Mouse (Mus musculus) right cerebral cortex, postnatal 36 days (tissue): ENCODE measurements around the gene Stat5b.

Experiments
- DNase-seq, 2 experiments: peaks; one replicate each; pipeline ENCODE4 v3.0.0; 2022; ENCODE audit warnings: low spot score in 2 of 2, mixed read lengths in 1 of 2

The Stat5b gene

DNA sequence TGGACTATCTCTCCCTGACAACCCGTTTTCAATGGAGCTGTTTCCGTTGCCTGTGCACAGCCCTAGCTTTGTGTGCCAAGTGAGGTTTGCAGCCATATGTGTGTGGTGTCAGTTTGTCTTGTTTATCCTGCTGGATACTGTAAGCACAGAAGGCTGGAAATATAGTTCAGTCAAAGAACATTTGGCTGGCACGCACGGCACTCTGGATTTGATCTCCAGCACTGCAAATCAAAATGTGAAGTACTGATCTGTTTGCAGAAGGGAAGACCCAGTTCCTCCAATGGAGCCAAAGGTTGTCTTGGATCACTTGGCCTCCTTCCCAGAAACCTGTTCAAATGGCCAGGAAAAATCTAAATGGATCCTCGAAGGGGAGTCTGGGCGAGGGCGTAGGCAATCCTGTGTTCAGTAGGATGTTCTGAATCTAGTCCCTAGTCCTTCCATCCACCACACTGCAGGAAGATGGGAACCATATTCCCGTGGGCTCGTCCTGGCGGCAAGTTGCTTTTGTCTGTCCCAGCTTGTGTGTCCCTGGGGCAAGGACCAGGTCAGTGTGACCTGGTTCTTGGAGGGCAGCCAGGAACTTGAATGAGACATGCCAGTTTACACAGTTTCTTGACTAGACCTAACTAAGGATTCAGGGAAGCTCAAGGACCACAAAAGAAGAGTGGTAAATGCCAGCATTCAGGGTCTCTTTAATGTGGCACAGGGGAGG is 19.9 kb upstream of the Stat5b start:
- DNase-seq = peak in 1 of 2 experiments; percentile 25

DNA sequence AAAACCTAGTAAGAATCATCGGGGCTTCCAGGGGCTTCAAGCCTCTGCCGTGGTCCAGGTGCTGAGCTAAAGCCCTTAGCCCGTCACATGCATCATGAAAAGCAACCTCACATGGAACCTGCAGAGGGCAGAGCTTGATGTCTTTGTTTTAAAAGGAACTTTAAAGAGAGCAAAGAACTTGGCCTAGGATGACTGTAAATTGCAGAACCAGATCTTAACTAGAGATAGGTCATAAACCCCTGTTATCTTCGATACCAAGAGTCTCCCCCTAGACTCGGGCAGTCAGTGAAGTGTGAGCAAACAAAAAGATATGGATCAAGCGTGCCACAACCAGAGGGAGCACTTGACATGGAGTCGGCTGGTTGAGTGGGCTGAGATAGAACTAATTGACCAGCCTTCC is 15.1 kb upstream of the Stat5b start:
- DNase-seq = no peak

DNA sequence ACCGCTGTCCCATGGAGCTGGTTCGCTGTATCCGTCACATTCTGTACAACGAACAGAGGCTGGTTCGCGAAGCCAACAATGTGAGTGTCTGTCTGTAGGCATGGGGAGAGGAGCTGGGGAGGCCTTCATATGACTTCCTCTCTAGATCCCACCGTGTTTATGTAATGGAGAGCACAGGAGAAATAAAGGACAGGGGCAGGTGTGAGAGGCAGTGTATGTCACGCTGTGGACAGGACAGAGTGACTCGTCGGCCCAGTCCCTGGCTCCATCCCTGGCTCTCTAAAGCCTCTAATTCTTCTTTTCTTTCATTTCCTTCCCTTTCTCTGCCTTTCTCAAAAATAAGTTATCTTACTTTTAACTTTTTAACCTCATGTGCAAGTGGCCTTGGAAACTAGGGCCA is 12.6 kb upstream of the Stat5b start:
- no peak for DNase-seq

DNA sequence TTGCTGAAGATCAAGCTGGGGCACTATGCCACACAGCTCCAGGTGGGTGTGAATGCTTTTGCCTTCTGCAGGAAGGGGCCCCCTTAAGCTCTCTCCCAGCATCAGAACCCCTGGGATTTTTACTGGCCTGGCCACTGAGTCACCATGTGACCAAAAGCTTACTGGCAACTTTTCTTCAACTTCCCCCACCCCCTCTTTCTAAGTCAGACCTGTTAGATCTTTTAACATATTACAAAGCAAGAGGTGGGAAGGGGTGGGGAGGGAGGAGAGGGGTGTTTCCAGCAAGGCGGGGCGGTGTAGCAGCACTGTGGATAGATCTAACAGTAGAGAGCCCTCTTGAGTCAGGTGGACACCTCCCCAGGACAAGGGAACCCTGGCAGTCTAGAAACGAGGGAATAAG is 11.3 kb upstream of the Stat5b start:
- no peak for DNase-seq

DNA sequence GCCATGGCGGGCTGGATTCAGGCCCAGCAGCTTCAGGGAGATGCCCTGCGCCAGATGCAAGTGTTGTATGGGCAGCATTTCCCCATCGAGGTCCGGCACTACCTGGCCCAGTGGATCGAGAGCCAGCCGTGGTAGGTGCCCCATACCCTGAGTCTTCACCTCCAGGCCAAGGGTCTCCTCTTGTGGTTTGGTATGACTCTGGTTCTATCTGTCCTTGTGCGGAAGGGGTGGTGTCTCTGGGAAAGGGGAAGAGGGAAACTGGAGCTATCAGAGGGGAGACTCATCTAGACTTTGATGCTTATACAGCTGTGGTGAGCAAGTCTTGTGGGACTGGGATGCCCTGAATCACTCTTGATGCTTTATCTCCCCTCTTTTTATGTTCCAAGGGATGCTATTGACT is 10.8 kb upstream of the Stat5b start:
- DNase-seq = no peak

DNA sequence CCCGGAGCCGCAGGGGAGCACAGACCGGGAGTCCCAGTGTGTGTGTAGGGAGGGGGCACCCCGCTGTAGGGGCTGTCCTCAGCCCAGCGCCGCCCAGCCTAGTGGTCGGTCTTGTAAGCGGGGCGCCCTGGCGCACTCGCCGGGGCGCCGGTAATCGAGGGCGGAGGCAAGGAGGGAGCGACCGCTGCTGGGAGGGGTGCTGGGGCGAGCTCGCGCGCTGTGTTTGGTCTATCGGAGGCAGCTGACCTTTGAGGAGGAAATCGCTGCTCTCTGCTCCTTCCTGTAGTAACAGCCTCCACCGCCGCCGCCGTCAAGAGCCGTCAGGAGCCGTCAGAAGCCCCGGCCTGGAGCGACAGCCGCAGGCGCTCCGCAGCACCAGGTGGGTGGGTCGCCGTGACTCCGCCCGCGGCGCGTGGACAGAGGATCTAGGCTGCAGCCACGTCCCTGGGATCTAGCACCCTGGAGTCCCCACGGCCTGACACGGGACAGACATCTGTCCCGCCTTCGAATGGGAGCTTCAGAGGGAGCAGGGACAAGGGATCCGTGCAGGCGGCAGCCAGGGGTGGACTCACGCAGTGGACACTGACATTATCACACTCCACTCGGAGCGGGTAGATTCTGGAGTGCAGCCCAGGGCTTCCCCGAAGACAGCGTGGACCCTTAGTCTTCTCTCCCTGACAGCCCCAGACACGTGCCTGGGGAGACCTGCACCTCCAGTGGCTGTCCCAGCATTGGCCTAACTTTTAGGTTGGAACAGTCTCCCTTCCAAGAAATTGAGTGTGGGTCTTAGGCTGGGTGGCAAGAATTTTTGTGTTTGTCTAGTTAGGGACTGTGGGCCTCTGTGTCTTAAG is 9.9 kb upstream of the Stat5b start:
- no peak for DNase-seq

DNA sequence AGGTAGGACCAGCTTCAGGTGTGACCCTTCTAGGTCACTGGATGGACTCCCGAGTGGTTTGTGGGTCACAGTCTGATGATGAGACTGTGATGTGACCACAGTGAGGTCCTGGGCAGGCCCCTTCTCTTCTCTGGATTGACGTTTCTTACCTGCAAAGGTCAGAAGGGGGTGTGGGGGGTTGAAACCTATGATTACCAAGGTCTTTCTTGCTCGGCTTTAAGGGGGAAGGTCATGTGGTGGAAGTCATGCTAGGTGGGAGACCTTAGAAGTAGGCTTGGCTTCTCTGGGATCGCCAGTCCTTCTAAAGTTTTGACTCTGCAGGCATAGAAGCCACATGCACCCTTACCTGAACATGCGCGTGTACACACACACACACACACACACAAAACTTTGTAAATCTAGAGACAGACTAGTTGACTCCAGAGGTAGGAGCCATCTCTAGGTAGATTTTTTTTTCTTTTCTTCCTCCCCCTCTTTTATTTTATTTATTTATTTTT is 9.1 kb upstream of the Stat5b start:
- DNase-seq = no peak

DNA sequence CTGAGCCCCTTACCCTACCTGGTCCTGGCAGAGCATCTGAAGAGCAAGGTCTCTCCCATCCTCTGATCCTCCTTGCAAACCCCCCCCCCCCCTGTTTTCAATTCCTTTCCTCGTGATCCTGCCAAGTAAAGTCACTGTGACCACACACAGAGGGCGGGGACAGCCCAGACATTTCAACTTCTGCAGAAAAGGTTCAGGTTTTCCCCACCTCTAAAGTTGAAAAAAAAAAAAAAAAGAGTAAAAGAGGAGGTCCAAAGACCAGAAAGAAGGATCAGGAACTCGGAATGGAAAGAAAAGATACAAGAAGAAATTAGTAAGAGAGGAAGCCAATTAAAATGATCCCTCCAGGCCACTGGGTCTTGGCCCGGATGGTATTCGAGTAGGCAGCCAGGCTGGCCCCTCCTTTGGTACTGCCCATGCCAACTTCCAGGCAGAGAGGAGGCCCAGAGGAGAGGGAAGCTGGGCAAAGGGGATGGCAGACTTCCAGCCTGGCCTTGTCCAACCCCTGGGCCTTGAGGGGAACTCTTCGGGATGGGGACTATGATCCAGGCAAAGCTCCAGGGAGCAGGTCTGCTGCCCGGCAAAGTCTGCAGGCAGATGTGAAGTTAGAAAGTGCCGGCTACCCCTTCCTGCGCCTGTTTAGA is 8.5 kb upstream of the Stat5b start, which contains the start of gene Stat5a:
Gene Stat5a, plus strand, starts transcription at position 417 of the 644 bp plus-strand sequence.
- DNase-seq = peak in 1 of 2 experiments; percentile 33

DNA sequence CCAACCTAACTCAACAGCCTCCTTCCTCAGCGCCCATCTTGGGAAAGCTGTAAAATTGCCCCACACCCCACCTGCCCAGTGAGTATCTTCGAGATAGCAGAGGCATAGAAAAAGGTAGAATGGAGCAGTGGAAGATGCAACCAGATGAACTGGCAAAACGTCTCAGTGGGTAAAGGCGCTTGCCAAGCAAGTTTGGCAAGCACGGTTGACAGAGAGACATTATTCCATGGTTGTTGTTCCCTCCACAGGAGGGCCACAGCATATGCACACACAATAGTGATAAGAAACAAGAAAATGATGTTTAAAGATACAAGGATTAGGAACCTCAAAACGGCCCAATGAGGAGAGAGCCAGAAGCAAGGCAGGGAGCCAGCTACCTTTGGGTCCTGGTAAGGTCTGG is 7.4 kb upstream of the Stat5b start:
- DNase-seq = no peak

DNA sequence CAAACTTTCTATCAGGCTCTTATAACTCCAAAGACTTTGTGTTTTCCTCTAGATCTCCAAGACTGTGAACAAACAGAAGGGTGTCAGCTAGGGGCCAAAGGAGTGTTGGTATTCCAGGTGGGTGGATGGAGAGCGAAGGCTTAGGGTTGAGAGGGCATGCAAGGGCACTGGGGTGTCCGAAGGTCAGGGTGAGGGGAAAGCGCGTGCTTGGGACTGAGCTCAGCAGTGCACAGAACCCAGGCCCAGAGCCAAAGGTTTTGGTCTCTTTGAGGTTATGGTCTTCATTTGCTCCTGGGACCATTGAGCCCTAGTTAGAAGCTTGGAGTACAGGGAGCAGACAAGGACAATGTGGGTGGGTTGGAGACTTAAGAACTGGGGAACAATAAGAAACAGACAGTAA is 4.7 kb upstream of the Stat5b start:
- DNase-seq = no peak

DNA sequence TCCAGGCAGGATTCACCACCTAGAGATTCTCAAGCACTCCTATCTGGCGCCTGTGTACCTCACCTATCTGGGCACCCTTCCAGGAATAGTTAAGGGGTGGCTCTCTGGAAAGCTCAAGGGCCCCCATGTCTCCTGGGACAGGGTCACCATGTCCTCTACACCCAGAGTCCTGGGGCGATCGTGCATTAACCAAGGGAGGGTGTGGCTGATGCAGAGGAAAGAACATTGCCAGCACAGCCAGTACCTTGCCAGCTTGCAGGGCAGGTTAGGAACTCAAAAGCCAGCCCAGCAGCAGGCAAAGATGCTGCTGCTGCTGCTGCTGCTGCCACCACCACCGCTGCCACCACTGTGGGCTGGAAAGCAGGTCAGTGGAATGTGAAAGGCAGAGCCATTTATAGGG is 3.7 kb upstream of the Stat5b start:
- DNase-seq = no peak

DNA sequence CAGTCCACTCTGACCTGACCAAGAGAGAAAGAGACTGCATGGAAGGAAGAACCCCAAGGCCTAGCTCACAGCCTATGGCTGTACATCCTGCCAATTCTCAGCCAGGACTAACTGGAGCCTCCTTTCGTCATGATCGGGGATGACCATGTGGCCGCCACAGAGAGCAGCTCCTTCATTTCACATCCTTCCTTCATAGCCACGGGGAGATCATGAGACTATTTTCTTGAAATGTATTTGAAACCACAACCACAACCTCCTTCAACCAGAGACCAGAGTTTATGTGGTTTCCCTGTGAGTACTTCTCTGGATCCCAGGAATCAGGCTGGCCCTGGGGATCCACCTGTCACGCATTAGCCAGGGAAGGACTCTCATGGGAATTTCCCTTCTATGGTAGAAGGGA is 2.5 kb upstream of the Stat5b start:
- no peak for DNase-seq

DNA sequence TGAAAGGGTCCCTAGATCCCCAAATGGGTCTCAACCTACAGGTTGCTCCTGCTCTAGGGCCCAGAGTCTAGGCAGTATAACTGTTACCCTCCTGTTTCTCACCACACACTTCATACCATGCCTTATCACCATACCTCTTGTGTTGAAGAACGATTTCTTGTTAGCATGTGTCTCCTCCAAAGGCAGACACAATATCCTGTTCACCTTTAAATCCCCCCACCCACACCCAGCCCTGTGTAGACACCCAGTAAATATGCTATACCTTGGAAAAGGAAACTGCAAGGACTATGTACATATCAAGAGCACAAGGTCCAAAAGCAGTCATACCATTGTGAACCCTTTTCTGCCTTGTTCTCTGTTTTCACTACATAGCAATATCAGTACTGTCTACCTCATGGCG is 1.6 kb upstream of the Stat5b start:
- no peak for DNase-seq

DNA sequence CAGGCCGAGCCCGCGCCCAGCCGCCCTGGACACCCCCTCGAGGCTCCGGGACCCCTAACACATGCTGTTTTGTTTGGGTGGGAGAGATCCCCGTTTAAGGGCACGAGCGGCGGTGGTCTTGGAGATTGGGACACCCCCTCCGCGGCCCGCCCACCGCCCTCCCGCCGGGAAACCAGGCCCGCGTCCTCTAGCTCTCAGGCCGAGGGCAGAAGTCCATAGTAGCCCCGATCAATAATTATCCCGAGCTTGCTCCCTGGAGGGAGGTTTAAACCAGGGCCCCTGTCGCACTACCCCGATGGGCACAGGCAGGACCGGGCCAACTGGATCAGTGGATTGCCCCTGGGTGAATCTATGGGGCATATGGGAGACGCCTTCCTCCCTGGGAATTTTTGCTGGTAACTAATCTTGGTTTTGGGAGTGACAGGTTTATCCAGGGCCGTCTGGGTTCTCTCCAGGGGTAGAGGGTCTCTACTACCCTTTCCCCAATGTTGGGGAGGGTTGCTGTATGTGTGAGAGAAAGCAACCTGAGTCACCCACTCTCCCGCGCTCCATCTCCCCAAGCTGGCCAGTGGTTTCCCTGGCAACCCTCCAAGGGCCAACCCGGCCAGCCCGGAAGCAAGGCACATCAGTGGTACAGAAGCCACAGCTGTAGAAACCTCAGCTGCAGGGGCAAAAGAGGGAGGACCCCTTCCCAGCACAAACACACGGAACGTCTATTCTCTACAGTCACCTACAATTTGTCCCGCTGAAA is 429 bp upstream of the Stat5b start:
- DNase-seq = no peak

DNA sequence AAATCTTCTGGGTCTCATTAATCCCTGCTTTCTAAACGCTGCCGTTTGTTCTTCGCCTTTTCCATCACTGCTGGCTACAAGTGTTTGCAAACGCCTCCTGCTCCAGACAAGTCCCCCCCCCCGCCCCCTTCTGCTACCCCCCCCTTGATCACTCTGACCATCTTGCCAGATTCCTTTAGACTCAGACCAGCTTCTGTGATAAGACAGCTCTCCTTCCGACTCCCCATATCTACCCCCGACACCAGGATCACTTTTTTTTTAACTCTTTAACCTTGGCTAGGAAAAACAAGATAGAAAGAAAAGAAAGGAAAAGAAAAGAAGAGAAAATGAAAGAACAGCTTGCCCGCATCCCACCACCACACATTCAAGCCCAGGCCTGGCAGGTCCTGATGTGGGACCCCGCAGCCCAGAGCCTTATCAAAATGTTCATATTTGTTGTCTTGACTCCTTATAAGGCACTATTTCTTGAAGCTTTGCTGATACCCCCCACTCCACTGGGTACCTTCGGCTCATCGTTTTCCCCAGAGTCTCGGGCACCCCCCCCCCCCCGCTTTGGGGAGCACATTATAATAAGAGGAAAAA is 977 bp downstream of the Stat5b start:
- DNase-seq = no peak

DNA sequence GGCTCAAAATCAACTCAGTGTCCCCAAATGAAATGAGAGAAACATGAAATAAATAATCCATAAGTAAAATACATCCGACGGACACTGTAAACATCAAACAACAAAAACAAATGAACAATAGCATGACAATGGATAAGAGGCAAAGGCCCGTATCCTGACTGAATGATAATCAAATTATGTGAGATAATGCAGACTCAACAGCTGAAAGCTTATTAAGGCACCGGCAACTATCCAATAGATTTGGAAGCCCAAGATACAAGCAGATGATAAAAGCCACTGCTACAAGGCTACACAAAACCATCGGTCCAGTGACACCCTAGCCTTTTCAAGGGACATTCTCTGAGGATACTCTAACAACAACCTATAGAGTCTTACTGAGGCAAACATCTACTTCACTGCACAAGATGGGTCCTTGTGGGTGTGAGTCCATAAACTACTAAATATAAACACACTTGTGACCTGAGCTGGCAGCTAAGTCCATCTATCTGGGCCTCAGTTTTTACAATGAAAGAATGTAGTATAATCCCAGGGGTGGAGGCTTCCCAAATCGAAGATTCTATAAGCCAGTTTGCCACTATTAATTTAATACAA is 1.6 kb downstream of the Stat5b start:
- no peak for DNase-seq

DNA sequence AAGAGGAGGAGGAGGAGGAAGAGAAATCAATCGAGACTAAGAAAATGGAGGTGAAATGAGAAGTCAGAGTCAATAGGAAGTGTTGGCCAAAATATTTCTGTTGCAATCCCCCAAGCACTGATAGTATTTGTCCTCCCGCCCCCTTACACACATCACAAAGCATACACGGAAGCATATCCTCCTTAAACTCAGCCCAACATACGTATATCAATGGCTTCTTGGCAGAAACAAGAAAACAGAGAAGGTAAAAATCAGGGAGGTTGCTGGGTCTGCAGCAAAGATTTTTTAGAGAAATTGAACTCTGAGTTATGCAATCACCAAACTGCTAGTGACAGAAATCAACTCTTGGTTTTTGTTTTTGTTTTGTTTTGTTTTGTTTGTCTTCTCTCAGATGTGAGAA is 2.4 kb downstream of the Stat5b start:
- DNase-seq = no peak

DNA sequence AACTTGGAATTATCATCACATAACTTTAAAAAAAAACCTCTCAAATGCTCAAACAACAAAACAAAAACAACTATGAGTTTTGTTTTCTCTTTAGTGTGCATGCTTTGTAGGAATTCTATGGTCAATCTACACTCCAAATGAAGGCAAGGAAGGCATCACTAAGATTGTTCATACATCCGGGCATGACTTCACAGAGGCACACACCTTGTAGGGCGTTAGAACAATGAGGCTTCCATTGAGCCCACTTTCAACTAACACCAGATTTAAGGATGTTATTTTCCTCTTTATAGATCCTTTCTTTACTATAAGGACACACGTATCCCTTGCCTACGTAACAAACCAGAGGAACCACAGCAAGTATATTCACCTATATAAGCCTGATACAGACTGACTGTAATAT is 3.0 kb downstream of the Stat5b start:
- DNase-seq = no peak

DNA sequence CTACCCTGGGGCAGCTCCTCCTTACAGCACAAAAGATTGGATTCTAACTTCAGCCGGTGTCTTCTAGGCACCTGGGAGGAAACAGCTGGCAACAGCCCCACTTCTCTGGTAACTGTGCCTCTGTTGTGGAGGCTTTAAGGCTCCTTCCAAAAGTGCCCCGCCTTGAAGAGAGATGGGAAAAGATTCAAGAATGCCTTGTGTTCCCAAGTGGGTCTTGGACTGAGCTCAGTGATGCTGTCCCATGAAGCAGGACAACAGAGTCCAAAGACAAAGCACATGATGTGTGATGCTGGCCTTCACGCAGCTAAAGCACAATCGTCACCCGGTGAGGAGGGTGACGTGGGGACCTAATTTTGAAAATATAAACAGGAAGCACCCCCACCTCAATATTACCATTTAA is 4.7 kb downstream of the Stat5b start:
- no peak for DNase-seq

DNA sequence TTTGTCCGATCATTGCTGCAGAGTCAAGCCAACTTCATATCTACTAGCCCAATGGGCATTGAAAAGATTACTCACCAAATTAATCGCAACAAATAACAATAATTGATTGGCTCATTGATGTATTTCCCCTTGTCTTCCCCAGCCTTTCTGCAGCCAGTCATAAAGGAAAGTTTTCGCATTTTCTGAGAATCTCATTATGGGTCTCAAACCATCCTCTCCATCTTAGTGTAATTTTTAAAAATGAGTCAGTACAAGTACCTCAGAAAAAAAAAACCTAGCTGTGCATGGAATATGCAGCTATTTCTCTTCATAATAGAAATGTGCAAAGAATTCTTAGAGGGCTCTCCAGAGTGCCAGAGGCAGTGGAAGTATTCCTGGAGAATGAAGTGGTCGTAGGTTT is 6.4 kb downstream of the Stat5b start:
- no peak for DNase-seq

DNA sequence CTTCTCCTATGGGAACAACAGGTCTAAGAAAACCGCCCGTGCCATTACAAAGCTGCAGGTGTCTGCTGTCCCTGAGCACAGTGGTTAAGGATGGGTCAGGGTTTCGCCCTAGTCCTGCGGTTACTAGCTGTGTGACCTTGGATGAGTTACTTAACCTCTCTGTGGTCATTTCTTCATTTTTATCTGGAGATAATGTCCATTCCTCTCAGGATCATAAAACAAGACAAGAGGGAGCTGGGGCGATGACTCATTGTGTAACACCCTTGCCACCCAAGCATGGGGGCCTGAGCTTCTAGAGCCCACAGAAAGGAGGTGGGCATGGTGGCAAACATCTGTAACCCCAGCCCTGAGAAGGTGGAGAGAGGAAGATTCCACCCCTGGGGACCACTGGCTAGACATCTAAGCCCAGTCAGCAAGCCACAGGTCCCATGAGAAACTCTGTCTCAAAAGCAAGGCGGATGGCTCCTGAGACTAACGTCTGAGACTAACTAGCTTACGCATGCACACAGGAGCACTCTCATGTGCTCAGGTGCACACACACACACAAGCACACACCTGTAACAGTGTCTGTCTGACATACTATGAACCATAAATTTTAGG is 7.4 kb downstream of the Stat5b start:
- DNase-seq = no peak
